Mouse (Mus musculus) kidney, embryonic 16.5 days (tissue): Measurements from ENCODE around the gene Rasgrp1. TPM values are rescaled to one million over a fixed set of nuclear protein-coding genes. Genes with fewer than 3 reads are reported as not detected.

Experiments
- ATAC-seq: fragments of 200-750 bp; cut with Nextera tagmentation; 2 replicates; pipeline ENCODE4 v1.8.0; 2017; ENCODE audit warnings: moderate TSS enrichment; ENCODE audit not compliant: low FRiP score, low TSS enrichment
- H3K27ac ChIP-seq: fragments of 300-500 bp; sonication (generic); 2 replicates; pipeline ENCODE4 v1.5.1; 2014; ENCODE audit warnings: low read length
- H3K27me3 ChIP-seq: fragments of 300-500 bp; sonication (generic); 2 replicates; pipeline ENCODE4 v1.6.1; 2014; ENCODE audit warnings: low read length, control low read depth, mixed read lengths; ENCODE audit not compliant: insufficient read depth
- H3K36me3 ChIP-seq: fragments of 300-500 bp; sonication (generic); 2 replicates; pipeline ENCODE4 v1.6.1; 2014; ENCODE audit warnings: low read length, control low read depth, mixed read lengths; ENCODE audit not compliant: insufficient read depth
- H3K4me1 ChIP-seq: fragments of 300-500 bp; sonication (generic); 2 replicates; pipeline ENCODE4 v1.6.1; 2014; ENCODE audit warnings: low read length, control low read depth, mixed read lengths; ENCODE audit not compliant: insufficient read depth
- H3K4me2 ChIP-seq: fragments of 300-500 bp; sonication (generic); replicated peaks from 2 replicates; pipeline ENCODE4 v1.6.1; 2014; ENCODE audit warnings: low read depth, low read length
- H3K4me3 ChIP-seq: fragments of 300-500 bp; sonication (generic); 2 replicates; pipeline ENCODE4 v1.5.1; 2014; ENCODE audit warnings: mild to moderate bottlenecking, low read length
- H3K9ac ChIP-seq: fragments of 300-500 bp; sonication (generic); replicated peaks from 2 replicates; pipeline ENCODE4 v1.6.1; 2014; ENCODE audit warnings: low read length
- H3K9me3 ChIP-seq: fragments of 300-500 bp; sonication (generic); 2 replicates; pipeline ENCODE4 v1.6.1; 2016; ENCODE audit warnings: low read length, control low read depth
- WGBS: fragments of 180-500 bp; shearing (Covaris S2); extraction: QIAGEN DNeasy Blood & Tissue Kit; methylation state at CpG from one replicate; pipeline ENCODE4 v1.1.7; 2014; 5-methylcytosine and 5-hydroxymethylcytosine counted together
- polyA plus RNA-seq: library from polyadenylated mRNA; unstranded; fragments of >200 nt; fragmentation: Nextera tagmentation; extraction: Ambion mirVana; gene quantifications from 2 replicates; pipeline ENCODE4 v1.2.1, GENCODE M21; 2015

Gene Rasgrp1
- polyA plus RNA-seq, 1 experiment from 2014 or later: 0.50 TPM

DNA sequence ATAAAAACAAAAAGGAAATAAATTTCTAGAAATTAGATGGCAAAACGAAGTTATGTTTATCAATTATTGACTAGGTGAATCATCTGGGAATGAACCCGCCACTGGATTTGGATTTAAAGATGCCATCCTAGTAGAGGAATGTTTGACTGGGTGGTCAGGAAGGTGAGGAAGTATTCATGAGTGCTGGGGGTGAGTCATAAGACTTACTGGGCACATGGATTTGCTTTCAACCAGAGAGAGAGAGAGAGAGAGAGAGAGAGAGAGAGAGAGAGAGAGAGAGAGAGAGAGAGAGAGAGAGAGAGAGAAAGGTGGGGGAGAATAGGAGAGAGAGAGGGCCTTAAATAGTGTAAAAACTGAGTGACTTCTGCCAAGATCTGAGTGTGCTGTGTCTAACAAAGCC, 87.4 kb downstream of the Rasgrp1 start:
- no peak overlapping the region for H3K27ac ChIP-seq
- H3K9ac ChIP-seq: no peak overlapping the region
- H3K27me3 ChIP-seq: no peaks in the 10 kb centered on the region
- 88% methylated on average over 2 of the region's 2 CpGs for WGBS
- peaks cover 9% of the 10 kb centered on the region for H3K36me3 ChIP-seq
- H3K4me3 ChIP-seq: no peak overlapping the region
- H3K4me2 ChIP-seq: no peak overlapping the region
- ATAC-seq: no peak
- H3K9me3 ChIP-seq: no peaks in the 10 kb centered on the region
- peaks cover 6% of the 10 kb centered on the region; the same call in 1 of the 2 replicates for H3K4me1 ChIP-seq

DNA sequence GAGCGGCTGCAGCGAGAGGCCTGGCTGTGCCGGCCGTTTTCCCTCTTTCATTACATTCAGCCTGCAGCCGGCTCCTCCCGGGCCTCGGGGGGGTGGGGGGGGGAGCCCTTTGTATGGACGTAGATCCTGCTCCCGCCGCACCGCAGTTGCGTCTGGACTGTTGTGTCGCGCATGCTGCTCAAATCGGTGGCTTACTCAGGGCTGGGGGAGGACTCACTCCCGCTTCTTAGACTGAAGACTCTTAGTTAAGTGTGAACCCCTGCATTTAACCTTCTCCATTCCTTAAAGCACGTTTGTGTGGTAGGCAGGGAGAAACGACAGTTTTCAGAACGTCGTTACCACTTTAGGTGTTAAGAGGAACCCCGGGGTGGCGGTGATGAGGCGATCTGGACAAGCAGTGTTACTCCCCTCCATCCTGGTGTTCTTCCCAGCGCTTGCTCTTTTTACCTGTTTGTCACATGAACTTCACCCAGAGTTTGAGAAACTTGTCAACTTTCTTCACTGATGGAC, 92.7 kb downstream of the Rasgrp1 start:
- Histone ChIP-seq H3K4me3 (peak overlapping the region; percentile 96), H3K9ac (peak overlapping the region; percentile 90), H3K4me1 (peaks cover 7% of the 10 kb centered on the region; the same call in 1 of the 2 replicates), H3K4me2 (peak overlapping the region; percentile 92), H3K27ac (peak overlapping the region; percentile 90), H3K9me3 (no peaks in the 10 kb centered on the region), H3K36me3 (no peaks in the 10 kb centered on the region), H3K27me3 (no peaks in the 10 kb centered on the region)
- peak; percentile 25; the same call in 1 of the 2 replicates for ATAC-seq
- under 1% methylated on average over 24 of the region's 24 CpGs for WGBS

DNA sequence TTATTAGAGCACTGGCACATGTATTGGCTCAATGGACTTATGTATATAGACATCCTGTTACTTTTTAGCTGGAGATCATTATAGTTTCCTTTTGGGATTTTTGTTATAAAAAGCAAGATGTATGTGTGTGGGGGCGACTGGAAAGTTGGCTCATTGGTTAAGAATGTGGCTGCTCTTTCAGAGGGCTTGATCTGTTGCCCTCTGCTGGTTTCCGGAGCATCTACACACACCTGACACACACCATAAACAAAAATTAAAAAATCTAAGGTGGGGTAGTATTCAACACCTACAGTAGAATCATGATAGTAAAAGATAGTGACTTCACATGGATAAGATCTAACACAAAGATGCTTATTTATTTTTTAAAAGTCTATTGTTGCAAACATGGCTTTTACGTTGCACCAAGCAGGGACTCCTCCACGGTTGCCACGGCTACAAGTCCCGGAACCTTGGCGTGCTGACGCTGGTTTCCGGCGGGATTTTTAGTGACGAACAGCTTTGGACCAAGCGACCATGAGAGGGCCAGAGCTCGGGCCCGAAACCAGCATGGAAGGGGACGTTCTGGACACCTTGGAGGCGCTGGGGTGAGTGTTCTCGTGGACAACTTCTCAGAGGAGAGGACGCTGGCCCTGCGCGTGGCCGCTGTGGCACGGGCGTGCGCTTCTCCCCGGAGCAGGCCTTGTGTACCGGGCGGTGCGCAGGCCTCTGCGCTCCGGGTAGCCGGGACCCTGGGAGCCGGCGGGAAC, 93.4 kb downstream of the Rasgrp1 start, which contains the start of gene Fam98b:
TSS of gene Fam98b (plus strand) at position 485 of the 746 bp plus-strand sequence.
- under 1% methylated on average over 33 of the region's 33 CpGs for WGBS
- no peaks in the 10 kb centered on the region for H3K36me3 ChIP-seq
- peaks cover 7% of the 10 kb centered on the region; the same call in 1 of the 2 replicates for H3K4me1 ChIP-seq
- H3K27me3 ChIP-seq: no peaks in the 10 kb centered on the region
- peak within 1 kb of the TSS; percentile 90 for H3K27ac ChIP-seq
- H3K9ac ChIP-seq: peak within 1 kb of the TSS; percentile 90
- peak within 1 kb of the TSS; percentile 92 for H3K4me2 ChIP-seq
- H3K9me3 ChIP-seq: no peaks in the 10 kb centered on the region
- peak within 1 kb of the TSS; percentile 96 for H3K4me3 ChIP-seq
- peak; percentile 96 for ATAC-seq

DNA sequence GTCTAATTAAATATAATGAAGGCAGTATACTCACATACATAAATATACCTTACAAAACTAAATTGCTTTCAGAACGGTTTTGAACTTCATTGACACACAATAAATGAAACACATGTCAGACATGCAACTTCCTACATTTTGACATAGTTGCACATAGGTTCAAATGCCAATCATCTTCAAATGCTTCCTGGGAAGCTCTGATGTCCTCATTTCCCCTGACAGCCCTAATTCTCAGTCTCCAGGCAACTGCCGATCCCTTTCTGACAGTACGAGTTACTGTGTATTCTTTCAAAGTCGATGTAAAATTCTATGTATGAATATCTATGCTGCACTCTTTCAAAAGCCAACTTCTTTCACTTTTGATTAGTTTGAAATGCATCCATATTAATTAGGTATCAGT, 100.8 kb downstream of the Rasgrp1 start:
- no peak overlapping the region for H3K4me3 ChIP-seq
- no peak overlapping the region for H3K9ac ChIP-seq
- H3K27me3 ChIP-seq: peaks cover 5% of the 10 kb centered on the region; the same call in 1 of the 2 replicates
- no peaks in the 10 kb centered on the region for H3K4me1 ChIP-seq
- no peak overlapping the region for H3K4me2 ChIP-seq
- WGBS: 77% methylated on average over 4 of the region's 4 CpGs
- ATAC-seq: no peak
- H3K36me3 ChIP-seq: no peaks in the 10 kb centered on the region
- no peaks in the 10 kb centered on the region for H3K9me3 ChIP-seq
- no peak overlapping the region for H3K27ac ChIP-seq

DNA sequence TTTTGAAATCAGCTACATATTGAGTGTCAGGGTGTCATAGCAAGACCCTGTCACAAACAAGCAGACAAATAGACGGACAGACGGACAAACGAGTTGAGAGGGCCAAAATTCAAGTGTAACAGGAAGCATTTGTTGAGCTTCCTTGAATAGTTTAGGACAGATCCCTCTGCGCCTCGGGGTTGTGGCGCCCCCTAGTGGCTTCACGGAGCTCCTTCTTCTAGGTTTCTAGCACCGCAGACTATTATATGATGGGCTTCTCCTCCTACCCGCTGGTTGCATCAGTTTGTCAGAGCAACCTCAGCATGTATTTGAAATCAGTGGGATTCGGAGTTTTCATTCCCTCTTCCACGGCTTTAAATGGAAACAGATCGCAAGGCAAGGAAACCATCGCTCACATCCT, 111.5 kb downstream of the Rasgrp1 start:
- H3K36me3 ChIP-seq: no peaks in the 10 kb centered on the region

DNA sequence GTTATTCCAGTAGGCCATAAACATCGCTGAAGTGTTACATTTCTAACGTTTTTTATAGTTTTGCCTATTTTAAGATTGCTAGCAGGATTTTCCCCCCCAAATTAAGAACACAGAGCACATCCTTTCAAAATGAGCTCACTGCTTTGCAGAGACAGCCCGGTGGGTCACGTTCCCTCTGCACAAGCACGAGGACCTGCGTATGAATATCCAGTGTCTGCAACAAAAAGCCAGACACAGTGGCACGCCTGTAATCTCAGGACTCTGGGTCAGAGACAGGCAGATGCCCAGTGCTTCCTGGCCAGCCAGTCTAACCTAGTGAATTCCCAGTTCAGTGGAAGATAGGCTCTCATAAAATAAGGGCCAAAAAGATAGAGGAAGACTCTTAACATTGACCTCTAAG, 112.5 kb downstream of the Rasgrp1 start:
- no peak for ATAC-seq
- Histone ChIP-seq H3K36me3 (no peaks in the 10 kb centered on the region), H3K27me3 (no peaks in the 10 kb centered on the region), H3K4me1 (no peaks in the 10 kb centered on the region), H3K9me3 (no peaks in the 10 kb centered on the region), H3K4me3 (no peak overlapping the region), H3K27ac (no peak overlapping the region), H3K9ac (no peak overlapping the region), H3K4me2 (no peak overlapping the region)
- 82% methylated on average over 7 of the region's 7 CpGs for whole genome bisulfite sequencing

More for the DNA sequence above, 111.5 kb downstream of the Rasgrp1 start:
- H3K27me3 ChIP-seq: no peaks in the 10 kb centered on the region
- H3K9me3 ChIP-seq: no peaks in the 10 kb centered on the region
- H3K4me2 ChIP-seq: no peak overlapping the region
- no peak overlapping the region for H3K27ac ChIP-seq
- 8% methylated on average over 13 of the region's 13 CpGs for WGBS
- no peak overlapping the region for H3K4me3 ChIP-seq
- H3K9ac ChIP-seq: no peak overlapping the region
- H3K4me1 ChIP-seq: no peaks in the 10 kb centered on the region
- ATAC-seq: peak; percentile 84

Other genes starting within 250 kb of the Rasgrp1 start
- 7.6 and 7.7 TPM in 2 replicates for gene Spred1, start 221.6 kb downstream of the Rasgrp1 start, polyA plus RNA-seq
- gene Fam98b, start 93.3 kb downstream of the Rasgrp1 start, polyA plus RNA-seq: 7.5 and 9.2 TPM in 2 replicates